Mouse (Mus musculus) kidney, adult 18-20 months (tissue): ENCODE data around the gene Rps19bp1.

ENCODE experiments used
- DNase-seq: peaks from one replicate; pipeline ENCODE4 v3.0.0; 2021

Gene Rps19bp1

DNA sequence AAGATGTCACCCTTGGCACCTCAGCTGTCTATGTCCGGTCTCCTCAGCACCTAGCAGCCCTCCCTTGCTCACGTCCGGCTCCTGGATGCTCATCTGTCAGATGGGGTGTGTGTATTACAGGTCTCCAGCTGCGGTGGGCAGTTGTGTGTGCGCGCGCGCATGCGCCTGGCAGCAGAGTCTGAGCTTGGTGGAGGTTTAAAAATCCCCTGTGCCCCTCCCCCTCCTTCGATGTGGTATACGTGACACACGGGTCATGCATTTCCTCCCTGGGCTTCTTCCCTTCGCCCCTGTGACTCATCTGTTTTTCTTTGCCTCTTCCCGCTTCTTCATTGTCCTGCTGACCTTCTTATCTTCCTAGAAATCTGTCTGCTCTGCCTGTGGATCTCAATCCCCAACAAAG, 44.9 kb downstream of the Rps19bp1 start:
- no peak for DNase-seq

DNA sequence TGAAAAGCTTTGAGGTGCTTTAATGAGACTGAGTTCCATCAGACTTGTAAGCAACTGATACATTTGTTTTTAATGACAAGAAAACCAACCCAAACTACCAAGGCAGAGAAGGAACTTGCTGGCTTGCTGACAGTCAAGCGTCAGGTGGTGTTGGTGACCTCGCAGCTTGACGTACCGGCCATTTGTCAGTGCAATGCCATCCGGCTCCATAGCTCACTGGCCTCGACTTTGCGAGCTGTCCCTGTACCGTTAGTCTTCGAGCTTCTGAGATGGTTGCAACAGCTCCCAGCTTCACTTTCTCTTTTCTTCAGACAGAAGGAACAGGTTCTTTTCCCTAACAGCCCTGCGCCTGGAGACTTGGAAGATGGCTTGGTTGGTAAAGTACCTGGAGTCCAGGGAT, 46.6 kb downstream of the Rps19bp1 start:
- no peak for DNase-seq

DNA sequence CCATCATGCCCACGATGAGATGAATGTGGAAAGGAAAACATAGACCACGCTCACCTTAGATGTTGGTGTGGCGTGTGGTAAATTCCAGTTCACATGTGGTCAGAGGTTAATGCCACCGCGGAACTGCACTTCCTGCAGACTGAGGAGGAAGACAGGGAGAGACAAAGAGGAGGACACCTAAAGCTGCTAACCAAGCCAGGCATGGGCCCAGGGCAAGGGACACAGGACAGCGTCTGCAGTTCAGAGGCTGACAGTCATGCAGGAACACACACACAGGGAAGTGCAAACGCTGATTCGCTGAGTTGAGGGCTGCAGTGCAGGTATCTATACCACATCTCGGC, 47.7 kb downstream of the Rps19bp1 start:
- no peak for DNase-seq

DNA sequence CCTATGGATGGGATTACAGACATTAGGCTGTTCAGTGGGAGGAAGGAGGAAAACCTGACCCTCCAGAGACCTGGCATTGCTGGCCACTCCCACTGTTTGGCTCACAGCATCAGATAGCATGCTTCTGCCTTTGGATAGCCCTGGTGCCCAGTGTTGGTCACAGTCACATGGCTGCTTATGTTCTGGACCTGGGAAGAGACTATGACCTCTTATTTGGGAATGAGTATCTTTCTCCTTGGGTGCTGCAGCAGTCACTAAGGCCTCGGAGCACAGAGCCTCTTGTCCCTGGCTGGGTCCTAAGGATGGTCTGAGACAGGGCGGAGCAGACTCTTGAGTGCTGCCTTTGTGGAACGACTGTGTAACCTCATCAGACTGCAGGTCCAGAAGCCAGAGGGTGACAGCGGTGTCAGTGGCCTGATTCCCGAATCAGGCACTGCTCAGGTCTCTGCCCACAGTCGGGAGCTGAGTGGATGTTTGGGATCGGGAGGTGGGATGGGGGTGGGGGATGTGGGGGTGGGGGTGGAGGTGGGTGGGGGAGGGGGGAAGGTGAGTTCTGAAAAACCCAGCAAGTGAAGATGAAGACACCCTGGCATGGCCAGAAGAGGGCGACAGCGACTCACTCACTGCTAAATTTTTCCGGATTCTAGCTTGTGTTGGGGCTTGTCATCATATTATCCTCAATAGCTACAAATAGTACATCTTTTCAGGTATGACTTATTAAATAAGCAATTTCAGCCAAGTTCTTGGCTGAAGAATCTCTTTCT, 48.2 kb downstream of the Rps19bp1 start:
- no peak for DNase-seq

DNA sequence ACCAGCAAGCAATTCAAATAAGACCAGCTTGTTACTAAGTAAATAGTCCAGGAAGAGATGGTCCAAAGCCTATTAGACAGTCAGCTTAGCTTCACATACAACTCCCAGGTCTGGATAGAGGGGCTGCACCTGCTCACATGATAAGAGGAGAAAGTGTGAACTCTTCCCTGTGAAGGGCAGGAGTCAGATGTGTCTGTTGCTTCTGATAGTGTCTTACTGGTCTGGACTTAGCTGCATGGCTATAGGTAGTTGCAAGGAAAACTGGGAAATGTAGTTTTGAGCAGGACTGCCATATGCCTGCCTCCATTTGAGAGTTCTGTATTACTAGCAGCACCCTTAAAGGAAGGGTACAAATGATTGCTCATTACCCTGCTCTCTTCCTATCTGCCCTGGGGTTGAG, 50.4 kb downstream of the Rps19bp1 start:
- DNase-seq = no peak
